In genomic region chr13:111977769-111978674, GRCm38 (mm10) we compare ENCODE assay signal across 8 mouse cellular contexts.
A peak's percentile ranks its signal among the peaks of the same experiment; 100 is the strongest.
DNase-seq lines count a peak whose midpoint lies in the region; TF ChIP-seq lines count a peak whose summit lies in the region.

No protein-coding gene starts in this region.

- no peaks in the 10 kb centered on the region for H3K79me2 ChIP-seq in CH12.LX (replicated peaks; ENCODE audit: control insufficient read depth, extremely low read depth, insufficient read depth, poor library complexity, severe bottlenecking)

- TF ChIP-seq EP300 in CH12.LX (IDR thresholded peaks at IDR 0.05; ENCODE audit: low read length): 0 out of 2 replicates have a peak, but pooled peaks have one; percentile 9

- H3K36me3 ChIP-seq in CH12.LX (replicated peaks in 1 of 2; ENCODE audit: control insufficient read depth in 1 of 2, insufficient read depth in 1 of 2, low read length in 1 of 2): no peaks in the 10 kb centered on the region

- no peaks in the 10 kb centered on the region for H3K27me3 ChIP-seq in CH12.LX (replicated peaks)

- 43% methylated on average over 31 of the region's 31 CpGs for WGBS in olfactory bulb, adult 2 months

- no peak for TF ChIP-seq RAD21 in CH12.LX (IDR thresholded peaks at IDR 0.05; ENCODE audit: low read depth, low read length)

- DNase-seq in gastrocnemius, postnatal 25 days: peak; percentile 37
- DNase-seq in gastrocnemius, postnatal 4 days (ENCODE audit: low spot score in 2 of 2): no peak
- DNase-seq in CH12.LX (ENCODE audit: extremely low read depth): peak; percentile 79
- DNase-seq in induced T-regulatory cell, adult 2 months (ENCODE audit: low read depth): peak; percentile 88
- no peak for DNase-seq in left cerebral cortex, adult 9 months (ENCODE audit: low spot score in 2 of 2)
- no peak for DNase-seq in embryo, embryonic 9.5 days (ENCODE audit: extremely low spot score)
- no peak for DNase-seq in c-Kit-positive CD71-positive TER-119-positive erythroid progenitor cells, embryonic 14.5 days (ENCODE audit: low spot score)

- no peak for TF ChIP-seq CTCF in CH12.LX (conservative IDR thresholded peaks at IDR 0.05 in 1 of 2, IDR thresholded peaks at IDR 0.05 in 1 of 2; ENCODE audit: low read depth in 2 of 2, low read length in 2 of 2)
- TF ChIP-seq CTCF in olfactory bulb, adult 2 months (IDR thresholded peaks at IDR 0.05; ENCODE audit: insufficient read depth, low read depth, low read length): no peak

- H3K27ac ChIP-seq in CH12.LX (ENCODE audit: insufficient read depth, low read depth): peak overlapping the region; percentile 72
- H3K27ac ChIP-seq in olfactory bulb, adult 2 months (ENCODE audit: insufficient read depth, low read depth, low read length): peak overlapping the region; percentile 96

- in situ Hi-C loops in CH12.LX (cut with MboI; ENCODE audit: low pct_ligation_motif_present, low pct_unique_long_range_greater_than_20kb, low sequenced_read_pairs): no loop called here

- H3K4me2 ChIP-seq in CH12.LX (ENCODE audit: insufficient read depth, low read depth, poor library complexity, severe bottlenecking): no peak overlapping the region

- dilution Hi-C loops in CH12.LX (cut with MboI; ENCODE audit: extremely low pct_ligation_motif_present, extremely low pct_unique_long_range_greater_than_20kb, low sequenced_read_pairs): no loop called here

- peaks cover 9 to 45% of the 10 kb centered on the region in 2 experiments for H3K4me1 ChIP-seq in CH12.LX (ENCODE audit: control insufficient read depth in 1 of 2, insufficient read depth in 2 of 2)
- H3K4me1 ChIP-seq in olfactory bulb, adult 2 months (ENCODE audit: control insufficient read depth, insufficient read depth, low read length): peaks cover 24% of the 10 kb centered on the region

- H3K4me3 ChIP-seq in CH12.LX (replicated peaks in 1 of 3; ENCODE audit: low read depth in 2 of 3, low read length in 2 of 3, poor library complexity in 1 of 3): peak overlapping the region in 2 of 3 experiments; percentile 27 to 42
- H3K4me3 ChIP-seq in olfactory bulb, adult 2 months (ENCODE audit: insufficient read depth, low read depth, low read length): 0 out of 2 replicates have a peak overlapping the region, but pooled peaks have one; percentile 2

- TF ChIP-seq POLR2A in CH12.LX (IDR thresholded peaks at IDR 0.05; ENCODE audit: low read depth, low read length): no peak; the same call in 1 of the 2 replicates
- TF ChIP-seq POLR2A in olfactory bulb, adult 2 months (IDR thresholded peaks at IDR 0.05; ENCODE audit: insufficient read depth, low read depth, low read length): no peak

- H3K9me3 ChIP-seq in CH12.LX (replicated peaks; ENCODE audit: low read length): peaks cover 2% of the 10 kb centered on the region

- no peak overlapping the region for H3K9ac ChIP-seq in CH12.LX (ENCODE audit: insufficient read depth, low read depth)

TF ChIP-seq in CH12.LX, 34 proteins besides CTCF, POLR2A, EP300 and RAD21:
- TF ChIP-seq BHLHE40 (IDR thresholded peaks at IDR 0.05; ENCODE audit: low read depth, low read length) (peak; percentile 85), ELF1 (IDR thresholded peaks at IDR 0.05; ENCODE audit: low read depth, low read length) (no peak), RCOR1 (conservative IDR thresholded peaks at IDR 0.05; ENCODE audit: low read depth, low read length) (no peak), ZKSCAN1 (IDR thresholded peaks at IDR 0.05; ENCODE audit: borderline replicate concordance, low read depth, low read length) (no peak), GABPA (IDR thresholded peaks at IDR 0.05; ENCODE audit: insufficient replicate concordance, low read depth, low read length) (no peak), JUND (conservative IDR thresholded peaks at IDR 0.05; ENCODE audit: low read depth, low read length) (no peak), KAT2A (IDR thresholded peaks at IDR 0.05; ENCODE audit: insufficient replicate concordance, low read length) (no peak), HCFC1 (IDR thresholded peaks at IDR 0.05; ENCODE audit: low read depth, low read length) (no peak), TBP (conservative IDR thresholded peaks at IDR 0.05; ENCODE audit: low read depth, low read length) (no peak), PAX5 (IDR thresholded peaks at IDR 0.05; ENCODE audit: low read length) (no peak), MXI1 (IDR thresholded peaks at IDR 0.05; ENCODE audit: low read depth, low read length) (no peak; the same call in 1 of the 2 replicates), ETS1 (conservative IDR thresholded peaks at IDR 0.05; ENCODE audit: low read depth, low read length) (peak; percentile 67), SIN3A (IDR thresholded peaks at IDR 0.05; ENCODE audit: low read length) (no peak), NRF1 (IDR thresholded peaks at IDR 0.05; ENCODE audit: low read depth, low read length) (peak; percentile 49), MEF2A (IDR thresholded peaks at IDR 0.05; ENCODE audit: borderline replicate concordance, low read depth, low read length) (no peak), IRF4 (IDR thresholded peaks at IDR 0.05; ENCODE audit: low read depth, low read length) (no peak; the same call in 1 of the 2 replicates), USF1 (IDR thresholded peaks at IDR 0.05; ENCODE audit: low read depth, low read length) (no peak), MAX (IDR thresholded peaks at IDR 0.05; ENCODE audit: low read length) (0 out of 2 replicates have a peak, but pooled peaks have one; percentile 2), POLR2AphosphoS2 (IDR thresholded peaks at IDR 0.05; ENCODE audit: low read depth, low read length) (no peak), JUN (IDR thresholded peaks at IDR 0.05; ENCODE audit: insufficient read depth, low read depth, low read length) (no peak), SMC3 (IDR thresholded peaks at IDR 0.05; ENCODE audit: low read depth, low read length) (no peak), E2F4 (IDR thresholded peaks at IDR 0.05; ENCODE audit: insufficient replicate concordance, low read depth, low read length) (no peak), TCF12 (IDR thresholded peaks at IDR 0.05; ENCODE audit: low read depth, low read length) (peak; percentile 20; the same call in 1 of the 2 replicates), CHD2 (IDR thresholded peaks at IDR 0.05; ENCODE audit: low read length) (no peak), NELFE (IDR thresholded peaks at IDR 0.05; ENCODE audit: low read depth, low read length) (no peak), ZMIZ1 (IDR thresholded peaks at IDR 0.05; ENCODE audit: low read depth, low read length) (no peak), MYC (IDR thresholded peaks at IDR 0.05; ENCODE audit: low read depth, low read length) (0 out of 2 replicates have a peak, but pooled peaks have one; percentile 29), UBTF (IDR thresholded peaks at IDR 0.05; ENCODE audit: low read depth, low read length) (no peak), USF2 (conservative IDR thresholded peaks at IDR 0.05; ENCODE audit: low read depth, low read length) (no peak), ZNF384 (IDR thresholded peaks at IDR 0.05; ENCODE audit: low read depth, low read length) (peak; percentile 59), CHD1 (IDR thresholded peaks at IDR 0.05; ENCODE audit: low read depth, low read length) (no peak), ZC3H11A (IDR thresholded peaks at IDR 0.05; ENCODE audit: low read depth, low read length) (no peak), MAFK (IDR thresholded peaks at IDR 0.05; ENCODE audit: insufficient replicate concordance, low read length) (0 out of 2 replicates have a peak, but pooled peaks have one; percentile 4)
TF ChIP-seq in CH12.LX: peak in this region for 8.

Comparison
In these comparisons a context has a peak if more than half of its experiments do, and no peak if none do; other contexts are left out.
1. DNase-seq: peak in gastrocnemius, postnatal 25 days (single experiment), CH12.LX (single experiment) and induced T-regulatory cell, adult 2 months (single experiment); none in gastrocnemius, postnatal 4 days (0 of 2), left cerebral cortex, adult 9 months (0 of 2), embryo, embryonic 9.5 days (single experiment) and c-Kit-positive CD71-positive TER-119-positive erythroid progenitor cells, embryonic 14.5 days (single experiment).